Mouse (Mus musculus) midbrain, embryonic 15.5 days (tissue): ENCODE data around the gene Meis1. TPM values are rescaled to one million over a fixed set of nuclear protein-coding genes. Genes with fewer than 3 reads are reported as not detected.

ENCODE experiments used
- ATAC-seq: fragments of 200-750 bp; cut with Nextera tagmentation; replicated peaks from 2 replicates; pipeline ENCODE4 v1.8.0; 2017; ENCODE audit warnings: moderate TSS enrichment
- H3K27ac ChIP-seq: fragments of 300-500 bp; sonication (generic); 2 replicates; pipeline ENCODE4 v1.5.1; 2015; ENCODE audit warnings: mild to moderate bottlenecking, inconsistent platforms
- H3K27me3 ChIP-seq: fragments of 300-500 bp; sonication (generic); replicated peaks from 2 replicates; pipeline ENCODE4 v1.6.1; 2015; ENCODE audit warnings: inconsistent platforms
- H3K36me3 ChIP-seq: fragments of 300-500 bp; sonication (generic); replicated peaks from 2 replicates; pipeline ENCODE4 v1.6.1; 2015; ENCODE audit warnings: inconsistent platforms
- H3K4me1 ChIP-seq: fragments of 300-500 bp; sonication (generic); 2 replicates; pipeline ENCODE4 v1.6.1; 2015; ENCODE audit warnings: inconsistent platforms
- H3K4me2 ChIP-seq: fragments of 300-500 bp; sonication (generic); 2 replicates; pipeline ENCODE4 v1.6.1; 2015; ENCODE audit warnings: inconsistent platforms, mild to moderate bottlenecking, moderate library complexity
- H3K4me3 ChIP-seq: fragments of 300-500 bp; sonication (generic); 2 replicates; pipeline ENCODE4 v1.5.1; 2015; ENCODE audit warnings: mild to moderate bottlenecking, inconsistent platforms
- H3K9ac ChIP-seq: fragments of 300-500 bp; sonication (generic); 2 replicates; pipeline ENCODE4 v1.6.1; 2015; ENCODE audit warnings: mild to moderate bottlenecking, inconsistent platforms
- H3K9me3 ChIP-seq: fragments of 300-500 bp; sonication (generic); 2 replicates; pipeline ENCODE4 v1.6.1; 2016; ENCODE audit warnings: inconsistent platforms
- WGBS: fragments of 180-500 bp; shearing (Covaris S2); methylation state at CpG from one replicate; pipeline ENCODE4 v1.1.7; 2015; ENCODE audit warnings: mixed read lengths; 5-methylcytosine and 5-hydroxymethylcytosine counted together
- polyA plus RNA-seq: library from polyadenylated mRNA; unstranded; fragments of >200 nt; fragmentation: Nextera tagmentation; extraction: Ambion mirVana; gene quantifications from 2 replicates; pipeline ENCODE4 v1.2.1, GENCODE M21; 2015

Gene Meis1
- polyA plus RNA-seq, 1 experiment from 2014 or later: 38.5 TPM

DNA sequence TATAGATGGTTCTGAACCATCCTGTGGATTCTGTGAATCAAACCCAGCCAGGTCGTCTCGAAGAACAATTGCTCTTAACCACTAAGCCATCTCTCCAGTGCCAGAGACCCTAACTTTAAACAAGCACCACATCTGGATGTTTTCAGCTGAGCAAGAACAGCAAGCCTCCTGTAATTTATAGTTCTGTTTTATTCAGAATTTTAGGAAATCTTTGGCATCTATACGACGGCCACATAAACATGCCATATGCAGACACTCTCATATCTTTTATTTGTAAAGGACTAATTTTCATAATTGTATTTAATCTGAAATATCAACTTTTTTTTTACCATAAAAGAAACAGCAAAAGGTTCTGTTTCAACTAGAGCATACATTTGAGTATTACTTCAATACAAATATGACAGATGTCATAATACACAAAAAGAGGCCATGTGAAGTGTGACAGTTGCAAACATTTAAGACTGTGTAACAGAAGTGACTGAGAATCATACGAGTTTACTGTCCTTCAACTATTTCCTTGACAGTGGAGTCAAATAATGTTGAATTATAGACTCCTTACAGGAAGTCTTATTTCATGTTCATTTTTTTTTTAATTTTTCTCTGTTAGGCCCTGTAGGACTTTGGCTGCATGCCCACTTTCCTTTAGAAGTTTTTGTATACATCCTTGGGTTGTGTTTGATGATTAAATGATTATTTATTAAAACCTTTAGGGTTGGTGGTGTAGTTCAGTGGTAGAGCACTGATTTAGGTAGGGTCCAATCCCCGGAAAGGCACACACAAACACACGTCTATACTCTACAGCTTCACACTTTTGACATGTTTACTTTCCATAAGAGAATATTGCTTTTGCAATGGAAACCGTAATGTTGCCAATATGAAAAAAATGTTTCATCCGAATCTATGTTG, 13.5 kb downstream of the Meis1 start:
- no peak for ATAC-seq

GRCm38 (mm10) chr11:19003066-19003465, 15.7 kb downstream of the Meis1 start:
- H3K36me3 ChIP-seq: no peaks in the 10 kb centered on the region
- no peak overlapping the region for H3K9ac ChIP-seq
- no peak overlapping the region for H3K4me3 ChIP-seq
- H3K4me1 ChIP-seq: peaks cover 11% of the 10 kb centered on the region
- H3K27ac ChIP-seq: no peak overlapping the region
- H3K27me3 ChIP-seq: no peaks in the 10 kb centered on the region
- WGBS: 39% methylated on average over 5 of the region's 5 CpGs
- H3K4me2 ChIP-seq: no peak overlapping the region
- no peaks in the 10 kb centered on the region for H3K9me3 ChIP-seq
- no peak for ATAC-seq

More for the DNA sequence above, 13.5 kb downstream of the Meis1 start:
- Histone ChIP-seq H3K36me3 (no peaks in the 10 kb centered on the region), H3K27me3 (peaks cover 7% of the 10 kb centered on the region; the same call in 1 of the 2 replicates), H3K27ac (no peak overlapping the region), H3K4me2 (no peak overlapping the region), H3K4me1 (peaks cover 21% of the 10 kb centered on the region), H3K4me3 (no peak overlapping the region), H3K9me3 (no peaks in the 10 kb centered on the region), H3K9ac (no peak overlapping the region)
- 83% methylated on average over 9 of the region's 9 CpGs for WGBS

DNA sequence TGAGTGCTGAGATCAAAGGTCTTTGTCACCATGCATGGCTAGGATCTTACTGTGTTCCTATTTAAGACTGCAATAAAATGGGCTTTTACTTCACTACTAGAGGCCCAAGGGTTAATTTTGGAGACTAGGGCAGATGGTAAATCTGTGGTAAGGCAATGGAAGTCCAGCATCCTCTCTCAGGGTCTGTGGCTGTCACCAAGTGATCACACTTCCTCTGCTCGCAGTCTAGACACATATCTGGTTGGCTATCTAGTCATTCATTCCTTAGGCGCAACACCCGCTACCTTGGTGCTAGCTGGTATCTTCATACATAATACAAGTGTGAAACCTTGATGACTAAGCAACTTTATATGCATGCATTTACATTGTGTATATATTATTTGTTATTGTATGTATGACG, 22.0 kb downstream of the Meis1 start:
- H3K36me3 ChIP-seq: no peaks in the 10 kb centered on the region
- no peaks in the 10 kb centered on the region for H3K27me3 ChIP-seq
- no peak overlapping the region for H3K9ac ChIP-seq
- H3K4me1 ChIP-seq: no peaks in the 10 kb centered on the region
- H3K4me2 ChIP-seq: no peak overlapping the region
- WGBS: 98% methylated on average over 4 of the region's 4 CpGs
- H3K9me3 ChIP-seq: no peaks in the 10 kb centered on the region
- ATAC-seq: no peak
- no peak overlapping the region for H3K4me3 ChIP-seq
- H3K27ac ChIP-seq: no peak overlapping the region

- no peaks in the 10 kb centered on the region for H3K9me3 ChIP-seq
- H3K4me2 ChIP-seq: no peak overlapping the region
- no peak for ATAC-seq
- WGBS: 96% methylated on average over 2 of the region's 2 CpGs
- H3K4me1 ChIP-seq: no peaks in the 10 kb centered on the region
- no peak overlapping the region for H3K27ac ChIP-seq
- no peaks in the 10 kb centered on the region for H3K27me3 ChIP-seq
- H3K4me3 ChIP-seq: no peak overlapping the region
- H3K9ac ChIP-seq: no peak overlapping the region
- H3K36me3 ChIP-seq: no peaks in the 10 kb centered on the region
Measured at GRCm38 (mm10) chr11:18996289-18996688, 22.5 kb downstream of the Meis1 start.

DNA sequence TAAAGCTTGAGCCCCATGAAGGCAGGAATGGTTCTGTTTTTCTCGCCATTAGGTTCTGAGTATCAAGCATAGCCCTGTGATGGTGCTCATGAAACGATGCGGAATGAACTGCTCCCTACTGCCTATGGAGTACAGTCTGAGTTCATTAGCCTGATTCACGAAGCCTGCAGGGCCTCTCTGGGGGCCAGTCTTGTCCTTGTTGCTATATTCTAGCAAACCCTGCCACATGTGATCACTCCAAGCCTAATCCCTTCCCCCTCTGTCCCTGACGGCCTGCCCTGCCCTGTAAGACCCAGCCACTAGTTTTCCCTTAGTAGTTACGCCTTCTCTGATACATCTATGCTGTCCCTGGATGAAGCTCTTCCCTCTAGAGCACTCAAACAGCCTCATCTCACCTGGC, 26.0 kb downstream of the Meis1 start:
- Histone ChIP-seq H3K9me3 (no peaks in the 10 kb centered on the region), H3K36me3 (no peaks in the 10 kb centered on the region; the same call in 1 of the 2 replicates), H3K9ac (no peak overlapping the region), H3K27ac (no peak overlapping the region), H3K4me1 (peaks cover 19% of the 10 kb centered on the region), H3K4me2 (no peak overlapping the region), H3K27me3 (no peaks in the 10 kb centered on the region), H3K4me3 (no peak overlapping the region)
- 59% methylated on average over 6 of the region's 6 CpGs for WGBS
- ATAC-seq: no peak

- peak; percentile 86 for ATAC-seq
- no peaks in the 10 kb centered on the region for H3K27me3 ChIP-seq
- no peaks in the 10 kb centered on the region for H3K9me3 ChIP-seq
- H3K4me3 ChIP-seq: no peak overlapping the region
- 13% methylated on average over 6 of the region's 6 CpGs for WGBS
- H3K4me2 ChIP-seq: peak overlapping the region; percentile 26
- no peaks in the 10 kb centered on the region; the same call in 1 of the 2 replicates for H3K36me3 ChIP-seq
- H3K4me1 ChIP-seq: peaks cover 19% of the 10 kb centered on the region
- H3K27ac ChIP-seq: peak overlapping the region; percentile 22; the same call in 1 of the 2 replicates
- H3K9ac ChIP-seq: no peak overlapping the region
Measured at GRCm38 (mm10) chr11:18990244-18990677, 28.5 kb downstream of the Meis1 start.

DNA sequence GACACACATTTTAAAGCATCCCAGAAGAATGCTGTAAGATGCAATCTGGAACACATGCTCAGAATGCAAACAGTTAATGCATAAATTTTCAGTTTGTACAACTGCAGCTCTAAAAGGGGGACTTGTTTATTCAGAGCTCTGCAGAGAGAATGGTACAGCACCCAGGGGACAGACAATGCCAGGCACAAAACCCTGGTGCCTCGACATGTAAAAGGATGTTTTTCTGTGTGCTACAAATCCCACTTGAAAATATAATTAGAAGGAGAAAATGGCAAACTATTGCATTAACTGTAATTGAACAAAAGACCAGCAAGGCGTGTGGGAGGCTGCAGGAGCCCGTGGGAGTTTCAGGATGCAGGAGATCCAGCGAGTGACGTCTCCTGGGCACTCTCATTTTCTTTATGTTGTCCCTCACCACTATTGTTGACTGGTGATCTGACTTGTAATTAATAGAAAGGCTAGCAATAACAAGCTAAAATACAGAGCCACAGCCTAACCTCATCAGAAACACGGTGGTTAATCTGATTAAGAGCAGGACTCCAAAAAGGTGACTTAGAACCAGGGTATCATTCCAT, 29.0 kb downstream of the Meis1 start:
- no peaks in the 10 kb centered on the region for H3K9me3 ChIP-seq
- WGBS: 9% methylated on average over 6 of the region's 6 CpGs
- no peak overlapping the region for H3K4me3 ChIP-seq
- ATAC-seq: peak; percentile 38
- no peak overlapping the region for H3K9ac ChIP-seq
- H3K27me3 ChIP-seq: no peaks in the 10 kb centered on the region
- H3K27ac ChIP-seq: peak overlapping the region; percentile 22; the same call in 1 of the 2 replicates
- peaks cover 19% of the 10 kb centered on the region for H3K4me1 ChIP-seq
- peak overlapping the region; percentile 26 for H3K4me2 ChIP-seq
- no peaks in the 10 kb centered on the region; the same call in 1 of the 2 replicates for H3K36me3 ChIP-seq

GRCm38 (mm10) chr11:18988637-18989263, 30.0 kb downstream of the Meis1 start:
- Histone ChIP-seq H3K9ac (no peak overlapping the region), H3K4me2 (no peak overlapping the region), H3K9me3 (no peaks in the 10 kb centered on the region), H3K27me3 (no peaks in the 10 kb centered on the region), H3K4me3 (no peak overlapping the region), H3K27ac (no peak overlapping the region), H3K4me1 (peaks cover 19% of the 10 kb centered on the region), H3K36me3 (no peaks in the 10 kb centered on the region; the same call in 1 of the 2 replicates)
- no peak for ATAC-seq
- 55% methylated on average over 4 of the region's 4 CpGs for WGBS

DNA sequence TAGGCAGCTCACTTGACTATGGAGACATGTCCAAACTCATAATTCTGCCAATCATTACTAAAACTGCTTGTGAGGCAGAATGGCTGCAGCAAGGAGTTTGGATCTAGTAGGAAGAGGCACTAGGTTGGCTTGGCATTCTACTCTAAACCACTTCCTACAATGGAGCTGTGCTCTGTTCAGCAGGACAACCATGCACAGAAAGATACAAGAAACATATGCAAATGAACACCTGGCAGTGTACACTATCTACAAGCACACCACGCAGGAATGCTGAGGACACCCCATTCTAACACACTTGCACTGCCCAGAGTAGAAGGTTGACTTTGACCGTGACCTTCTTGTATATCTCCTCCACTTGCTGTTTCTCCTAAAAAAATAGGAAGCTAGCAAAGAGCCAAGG, 35.0 kb downstream of the Meis1 start:
- no peaks in the 10 kb centered on the region for H3K9me3 ChIP-seq
- WGBS: 67% methylated on average over 2 of the region's 2 CpGs
- no peak overlapping the region for H3K4me2 ChIP-seq
- no peaks in the 10 kb centered on the region; the same call in 1 of the 2 replicates for H3K36me3 ChIP-seq
- H3K9ac ChIP-seq: no peak overlapping the region
- H3K27ac ChIP-seq: no peak overlapping the region
- H3K27me3 ChIP-seq: no peaks in the 10 kb centered on the region
- H3K4me1 ChIP-seq: peaks cover 4% of the 10 kb centered on the region; the same call in 1 of the 2 replicates
- H3K4me3 ChIP-seq: no peak overlapping the region
- no peak for ATAC-seq

GRCm38 (mm10) chr11:18983294-18983693, 35.5 kb downstream of the Meis1 start:
- H3K9ac ChIP-seq: no peak overlapping the region
- peaks cover 4% of the 10 kb centered on the region; the same call in 1 of the 2 replicates for H3K4me1 ChIP-seq
- H3K4me2 ChIP-seq: no peak overlapping the region
- H3K27me3 ChIP-seq: no peaks in the 10 kb centered on the region
- H3K36me3 ChIP-seq: no peaks in the 10 kb centered on the region; the same call in 1 of the 2 replicates
- no peak overlapping the region for H3K27ac ChIP-seq
- 71% methylated on average over 7 of the region's 7 CpGs for WGBS
- no peak overlapping the region for H3K4me3 ChIP-seq
- ATAC-seq: no peak
- no peaks in the 10 kb centered on the region for H3K9me3 ChIP-seq

- Histone ChIP-seq H3K9me3 (no peaks in the 10 kb centered on the region), H3K4me3 (no peak overlapping the region), H3K27ac (no peak overlapping the region), H3K27me3 (no peaks in the 10 kb centered on the region), H3K36me3 (no peaks in the 10 kb centered on the region), H3K9ac (no peak overlapping the region), H3K4me2 (no peak overlapping the region), H3K4me1 (peaks cover 4% of the 10 kb centered on the region; the same call in 1 of the 2 replicates)
- no peak for ATAC-seq
- WGBS: 21% methylated on average over 3 of the region's 3 CpGs
Measured at GRCm38 (mm10) chr11:18982331-18982730, 36.5 kb downstream of the Meis1 start.

GRCm38 (mm10) chr11:18981367-18981766, 37.4 kb downstream of the Meis1 start:
- WGBS: 18% methylated on average over 4 of the region's 4 CpGs
- Histone ChIP-seq H3K4me1 (peaks cover 4% of the 10 kb centered on the region; the same call in 1 of the 2 replicates), H3K4me2 (no peak overlapping the region), H3K9ac (no peak overlapping the region), H3K9me3 (no peaks in the 10 kb centered on the region), H3K36me3 (no peaks in the 10 kb centered on the region), H3K27me3 (no peaks in the 10 kb centered on the region), H3K27ac (no peak overlapping the region), H3K4me3 (no peak overlapping the region)
- no peak for ATAC-seq
